Mouse (Mus musculus) liver, embryonic 16.5 days (tissue): ENCODE measurements around the gene Slc35b2. TPM values are rescaled to one million over a fixed set of nuclear protein-coding genes. Genes with fewer than 3 reads are reported as not detected.

ENCODE experiments used
- ATAC-seq: fragments of 200-750 bp; cut with Nextera tagmentation; 2 replicates; pipeline ENCODE4 v1.8.0; 2017; ENCODE audit warnings: low read depth, mild to moderate bottlenecking, moderate number of reproducible peaks, moderate library complexity
- H3K27ac ChIP-seq: fragments of 300-500 bp; sonication (generic); 2 replicates; pipeline ENCODE4 v1.5.1; 2014; ENCODE audit warnings: mild to moderate bottlenecking, low read length
- H3K27me3 ChIP-seq: fragments of 300-500 bp; sonication (generic); 2 replicates; pipeline ENCODE4 v1.6.1; 2014; ENCODE audit warnings: low read depth, low read length, mixed read lengths; ENCODE audit not compliant: control insufficient read depth, insufficient read depth
- H3K36me3 ChIP-seq: fragments of 300-500 bp; sonication (generic); 2 replicates; pipeline ENCODE4 v1.6.1; 2014; ENCODE audit warnings: mild to moderate bottlenecking; ENCODE audit not compliant: control insufficient read depth, insufficient read depth
- H3K4me1 ChIP-seq: fragments of 300-500 bp; sonication (generic); 2 replicates; pipeline ENCODE4 v1.6.1; 2014; ENCODE audit warnings: low read depth, low read length, mixed read lengths; ENCODE audit not compliant: control insufficient read depth
- H3K4me2 ChIP-seq: fragments of 300-500 bp; sonication (generic); 2 replicates; pipeline ENCODE4 v1.6.1; 2014; ENCODE audit warnings: low read depth, low read length, mixed read lengths
- H3K4me3 ChIP-seq: fragments of 300-500 bp; sonication (generic); 2 replicates; pipeline ENCODE4 v1.5.1; 2014; ENCODE audit warnings: low read depth, mild to moderate bottlenecking, low read length
- H3K9ac ChIP-seq: fragments of 300-500 bp; sonication (generic); 2 replicates; pipeline ENCODE4 v1.6.1; 2014; ENCODE audit warnings: low read depth, low read length
- H3K9me3 ChIP-seq: fragments of 300-500 bp; sonication (generic); replicated peaks from 2 replicates; pipeline ENCODE4 v1.6.1; 2016; ENCODE audit warnings: low read length; ENCODE audit not compliant: control insufficient read depth
- WGBS: fragments of 180-500 bp; shearing (Covaris S2); extraction: QIAGEN DNeasy Blood & Tissue Kit; methylation state at CpG from one replicate; pipeline ENCODE4 v1.1.7; 2014; ENCODE audit not compliant: insufficient replicate concordance; 5-methylcytosine and 5-hydroxymethylcytosine counted together
- polyA plus RNA-seq: library from polyadenylated mRNA; unstranded; fragments of >200 nt; fragmentation: Nextera tagmentation; extraction: Ambion mirVana; gene quantifications from 2 replicates; pipeline ENCODE4 v1.2.1, GENCODE M21; 2015

Gene Slc35b2
- polyA plus RNA-seq, 1 experiment from 2014 or later: 46.5 TPM

- no peaks in the 10 kb centered on the region for H3K9me3 ChIP-seq
- H3K27ac ChIP-seq: peak overlapping the region; percentile 95
- peak overlapping the region; percentile 92 for H3K4me3 ChIP-seq
- ATAC-seq: no peak
- H3K27me3 ChIP-seq: no peaks in the 10 kb centered on the region
- peak overlapping the region; percentile 91 for H3K9ac ChIP-seq
- peak overlapping the region; percentile 99 for H3K4me2 ChIP-seq
- peaks cover 34% of the 10 kb centered on the region for H3K36me3 ChIP-seq
- WGBS: 54% methylated on average over 16 of the region's 16 CpGs
- H3K4me1 ChIP-seq: peaks cover 52% of the 10 kb centered on the region
These were observed 28.3 kb downstream of the Slc35b2 start for GRCm38 (mm10) chr17:45591701-45592605.

- no peaks in the 10 kb centered on the region for H3K9me3 ChIP-seq
- H3K4me1 ChIP-seq: peaks cover 57% of the 10 kb centered on the region
- H3K9ac ChIP-seq: peak overlapping the region; percentile 91
- no peaks in the 10 kb centered on the region for H3K27me3 ChIP-seq
- peak; percentile 45 for ATAC-seq
- peak overlapping the region; percentile 95 for H3K27ac ChIP-seq
- H3K36me3 ChIP-seq: peaks cover 26% of the 10 kb centered on the region
- peak overlapping the region; percentile 92 for H3K4me3 ChIP-seq
- peak overlapping the region; percentile 99 for H3K4me2 ChIP-seq
- 23% methylated on average over 8 of the region's 8 CpGs for WGBS
These were observed 29.1 kb downstream of the Slc35b2 start for GRCm38 (mm10) chr17:45592606-45593431.

GRCm38 (mm10) chr17:45593479-45593878 is 29.8 kb downstream of the Slc35b2 start:
- WGBS: 13% methylated on average over 8 of the region's 8 CpGs
- peak overlapping the region; percentile 99 for H3K4me2 ChIP-seq
- peak overlapping the region; percentile 95 for H3K27ac ChIP-seq
- H3K9ac ChIP-seq: peak overlapping the region; percentile 91
- ATAC-seq: peak; percentile 83
- no peaks in the 10 kb centered on the region for H3K9me3 ChIP-seq
- H3K36me3 ChIP-seq: peaks cover 21% of the 10 kb centered on the region
- peaks cover 62% of the 10 kb centered on the region for H3K4me1 ChIP-seq
- peak overlapping the region; percentile 92 for H3K4me3 ChIP-seq
- H3K27me3 ChIP-seq: no peaks in the 10 kb centered on the region

- Histone ChIP-seq H3K4me1 (peaks cover 64% of the 10 kb centered on the region), H3K27ac (peak overlapping the region; percentile 95), H3K4me3 (peak overlapping the region; percentile 92), H3K9ac (peak overlapping the region; percentile 91), H3K27me3 (no peaks in the 10 kb centered on the region), H3K9me3 (no peaks in the 10 kb centered on the region), H3K36me3 (peaks cover 15% of the 10 kb centered on the region), H3K4me2 (peak overlapping the region; percentile 99)
- no peak for ATAC-seq
- WGBS: 20% methylated on average over 8 of the region's 8 CpGs
These were observed 30.5 kb downstream of the Slc35b2 start for GRCm38 (mm10) chr17:45594195-45594594.

GRCm38 (mm10) chr17:45594881-45595735 is 31.4 kb downstream of the Slc35b2 start:
- Histone ChIP-seq H3K9ac (peak overlapping the region; percentile 91), H3K4me2 (peak overlapping the region; percentile 99), H3K9me3 (no peaks in the 10 kb centered on the region), H3K36me3 (peaks cover 6% of the 10 kb centered on the region), H3K4me1 (peaks cover 73% of the 10 kb centered on the region), H3K27me3 (no peaks in the 10 kb centered on the region), H3K4me3 (peak overlapping the region; percentile 92), H3K27ac (peak overlapping the region; percentile 95)
- peak; percentile 65 for ATAC-seq
- WGBS: under 1% methylated on average over 58 of the region's 58 CpGs

- H3K9me3 ChIP-seq: no peaks in the 10 kb centered on the region
- peak overlapping the region; percentile 91 for H3K9ac ChIP-seq
- H3K4me2 ChIP-seq: peak overlapping the region; percentile 99
- H3K4me3 ChIP-seq: peak overlapping the region; percentile 92
- H3K36me3 ChIP-seq: no peaks in the 10 kb centered on the region; the same call in 1 of the 2 replicates
- H3K27ac ChIP-seq: peak overlapping the region; percentile 95
- ATAC-seq: no peak
- 18% methylated on average over 23 of the region's 23 CpGs for WGBS
- H3K27me3 ChIP-seq: no peaks in the 10 kb centered on the region; the same call in 1 of the 2 replicates
- peaks cover 80% of the 10 kb centered on the region for H3K4me1 ChIP-seq
These were observed 32.2 kb downstream of the Slc35b2 start for GRCm38 (mm10) chr17:45595736-45596390.

- Histone ChIP-seq H3K4me1 (peaks cover 85% of the 10 kb centered on the region), H3K36me3 (no peaks in the 10 kb centered on the region), H3K4me3 (no peak overlapping the region), H3K4me2 (no peak overlapping the region; the same call in 1 of the 2 replicates), H3K27ac (peak overlapping the region; percentile 45), H3K9ac (peak overlapping the region; percentile 31; the same call in 1 of the 2 replicates), H3K9me3 (no peaks in the 10 kb centered on the region), H3K27me3 (no peaks in the 10 kb centered on the region; the same call in 1 of the 2 replicates)
- 40% methylated on average over 11 of the region's 11 CpGs for WGBS
- ATAC-seq: no peak
These were observed 33.1 kb downstream of the Slc35b2 start for GRCm38 (mm10) chr17:45596631-45597396.
